Mouse (Mus musculus) CD4-positive, CD25-positive, alpha-beta regulatory T cell, adult 4 months (primary cell): ENCODE measurements around the gene Csrp3. TPM values are rescaled to one million over a fixed set of nuclear protein-coding genes. Genes with fewer than 3 reads are reported as not detected.
A peak's percentile ranks its signal among the peaks of the same experiment; 100 is the strongest.

Experiments used
- ATAC-seq: one replicate; pipeline ENCODE4 v1.8.0; 2017
- polyA plus RNA-seq, 2 experiments: library from polyadenylated mRNA; unstranded; fragments of 100-300 nt; shearing (Covaris generic); gene quantifications; one replicate each; pipeline ENCODE4 v1.2.1; 2017

Gene Csrp3
- polyA plus RNA-seq, result not detected

DNA sequence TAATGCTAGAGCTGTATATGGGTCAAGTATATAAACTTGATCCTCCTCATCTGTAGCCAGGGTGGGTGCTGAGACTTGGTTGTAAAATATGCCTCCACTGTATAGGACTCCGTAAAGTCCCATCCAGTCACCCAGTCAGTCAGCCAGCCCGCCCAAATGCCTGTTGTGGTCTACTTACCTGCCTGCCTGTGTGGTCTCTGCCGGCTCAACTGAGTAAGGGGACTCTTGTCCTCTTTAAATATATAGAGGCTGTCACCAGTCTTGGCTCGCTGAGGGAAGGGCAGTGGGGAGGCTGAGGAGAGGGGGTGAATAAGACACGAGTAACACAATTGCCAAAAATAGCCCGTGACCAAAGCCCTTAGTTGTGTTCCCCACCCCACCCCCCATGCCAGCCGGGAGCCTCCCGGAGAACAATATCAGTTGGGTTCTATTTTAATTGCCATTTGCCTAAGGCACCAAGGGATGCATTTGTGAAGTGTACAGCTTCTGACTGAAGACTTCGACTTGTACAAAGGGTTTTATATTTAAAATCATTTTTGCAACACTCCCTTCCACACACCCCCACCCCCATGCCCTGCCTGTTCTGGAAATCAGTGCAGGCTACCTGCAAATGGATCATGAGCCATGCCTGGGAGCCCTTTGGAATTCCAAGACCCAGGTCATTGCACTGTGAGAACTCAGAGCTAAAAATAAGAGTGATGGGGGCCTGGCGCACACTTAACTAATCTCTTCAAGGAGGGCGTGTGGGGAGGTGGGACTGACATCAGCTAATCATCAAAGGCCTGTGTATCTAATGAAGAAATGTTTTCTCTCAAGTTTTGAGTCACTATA lies at the start of gene Csrp3:
TSS of gene Csrp3 (minus strand) at position 214 of the 831 bp plus-strand sequence.
- ATAC-seq, result no peak

DNA sequence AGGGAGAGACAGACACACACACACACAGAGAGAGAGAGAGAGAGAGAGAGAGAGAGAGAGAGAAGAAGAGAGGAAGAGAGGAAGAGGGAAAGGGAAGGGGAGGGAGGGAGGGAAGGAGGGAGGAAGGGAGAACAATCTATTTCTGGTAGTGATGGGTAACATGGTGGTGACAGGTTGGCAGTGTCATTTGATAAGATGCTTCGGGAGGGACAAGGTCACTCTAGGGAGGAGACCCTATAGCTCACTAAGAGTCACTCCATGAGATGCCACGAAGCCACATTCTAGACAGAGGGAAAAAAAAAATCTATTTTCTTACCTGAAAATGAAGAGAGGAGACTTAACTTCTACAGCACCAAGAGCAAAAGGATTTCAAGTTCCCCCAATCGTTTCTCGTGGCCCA lies 48.2 kb upstream of the Csrp3 start:
- no peak for ATAC-seq

DNA sequence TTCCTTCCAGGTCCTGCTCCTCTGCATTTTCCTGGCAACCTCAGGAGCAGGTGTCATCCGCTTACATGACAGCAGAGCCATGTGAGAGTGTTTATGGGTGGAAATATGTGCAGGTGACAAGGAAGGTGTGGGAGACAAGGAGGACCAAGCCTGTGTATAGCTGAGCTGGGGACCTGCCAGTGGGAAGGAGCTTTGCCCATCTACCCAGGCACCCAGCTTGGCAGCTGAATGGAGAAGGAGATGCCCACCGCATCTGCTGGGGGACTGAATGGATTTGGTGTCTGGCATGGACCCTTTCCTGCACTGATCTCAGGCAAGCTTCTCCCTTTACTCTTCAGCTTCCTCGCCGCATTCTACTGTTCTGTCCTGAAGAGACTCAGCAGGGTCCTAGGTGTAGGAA lies 47.6 kb upstream of the Csrp3 start:
- ATAC-seq, result no peak

DNA sequence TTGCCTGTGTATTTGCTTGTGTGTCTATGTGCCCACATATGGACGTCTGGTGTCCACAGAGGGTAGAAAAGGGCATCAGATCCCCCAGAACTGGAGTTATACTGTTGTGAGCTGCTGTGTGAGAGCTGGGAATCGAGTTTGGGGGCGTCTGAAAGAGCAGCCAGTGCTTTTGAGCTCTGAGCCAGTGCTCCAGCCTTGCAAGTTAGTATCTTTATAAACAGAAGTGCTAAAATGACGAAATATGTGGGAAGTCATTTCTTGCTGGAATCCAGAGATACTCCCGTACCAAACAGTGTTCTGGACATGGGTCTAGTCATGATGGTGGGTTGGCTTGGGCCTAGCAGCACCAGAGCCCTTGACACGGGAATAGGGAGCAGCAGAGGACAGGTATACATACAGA lies 46.9 kb upstream of the Csrp3 start:
- no peak for ATAC-seq

DNA sequence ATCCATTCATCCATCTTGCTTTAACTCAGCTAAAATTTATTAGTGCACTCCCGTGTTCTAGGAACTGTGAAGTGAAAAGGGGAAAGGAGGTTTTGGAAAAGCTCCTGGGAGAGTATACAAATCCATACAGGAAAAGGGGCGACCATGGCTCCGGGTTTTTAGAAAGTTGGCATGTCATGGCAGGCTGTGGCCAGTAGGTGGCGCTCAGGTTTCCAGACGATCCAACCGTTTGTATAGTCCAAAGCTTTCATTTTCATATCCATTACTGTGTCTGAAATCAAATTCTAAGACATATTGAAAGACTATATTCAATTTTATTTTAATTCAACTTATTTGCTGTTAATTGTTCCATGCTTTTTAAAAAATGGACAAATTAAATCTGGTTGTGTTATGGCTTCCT lies 46.3 kb upstream of the Csrp3 start:
- peak; percentile 65 for ATAC-seq

DNA sequence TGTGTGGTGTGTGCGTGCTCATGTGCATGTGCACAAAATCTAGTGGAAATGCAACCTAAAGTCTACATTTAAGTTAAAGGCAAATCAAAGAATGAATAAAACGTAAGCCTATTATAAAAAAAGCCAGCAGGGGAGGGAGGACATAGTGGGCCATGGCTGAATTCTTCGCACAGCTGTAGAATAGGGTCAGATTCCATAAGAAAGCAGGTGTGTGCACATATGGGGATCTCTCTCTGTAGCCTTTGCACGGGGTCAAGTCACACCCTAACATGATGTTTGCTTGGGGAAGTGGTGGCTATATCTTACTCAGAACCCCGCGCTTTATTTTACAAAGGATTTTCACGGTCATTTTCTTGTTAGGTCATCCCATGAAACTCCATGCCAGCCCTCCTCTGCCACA lies 45.3 kb upstream of the Csrp3 start:
- ATAC-seq, result no peak

DNA sequence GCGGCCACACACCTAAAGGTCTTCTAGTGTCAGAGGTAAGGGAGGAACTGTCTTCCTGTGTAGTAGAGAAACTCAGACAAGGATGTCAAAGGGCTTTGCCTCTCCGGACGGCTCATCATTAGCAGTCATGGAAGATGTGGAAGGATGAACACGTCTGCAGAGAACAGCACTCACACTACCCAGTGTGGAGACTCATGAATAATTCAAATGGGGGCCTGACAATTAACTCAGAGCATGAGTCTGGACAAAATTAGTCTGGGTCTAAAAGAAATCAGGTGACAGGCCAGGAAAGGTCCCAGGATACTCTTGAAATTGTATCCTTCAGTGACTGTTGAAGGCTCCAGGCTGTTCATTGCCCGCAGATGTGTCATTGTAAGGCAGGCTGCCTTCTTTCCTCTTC lies 43.2 kb upstream of the Csrp3 start:
- ATAC-seq, result no peak

DNA sequence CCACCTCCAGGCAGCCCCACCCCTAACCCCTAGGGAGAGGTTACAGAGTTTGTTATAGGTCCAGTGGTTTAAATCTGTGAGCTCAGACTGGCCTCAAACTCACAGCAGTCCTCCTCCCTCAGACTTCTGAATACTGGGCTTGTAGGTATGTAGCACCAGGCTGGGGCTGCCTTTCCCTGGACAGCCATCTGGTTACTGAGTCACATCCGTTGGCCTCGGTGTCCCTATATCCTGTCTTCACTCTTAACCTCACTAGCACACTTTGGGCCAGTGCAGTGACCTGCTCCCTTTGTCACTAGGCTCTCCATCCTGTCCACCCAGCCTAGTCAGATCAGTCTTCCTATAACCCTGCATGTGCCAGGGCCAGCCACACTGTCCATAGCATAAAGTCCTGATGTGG lies 40.9 kb upstream of the Csrp3 start:
- ATAC-seq, result no peak

DNA sequence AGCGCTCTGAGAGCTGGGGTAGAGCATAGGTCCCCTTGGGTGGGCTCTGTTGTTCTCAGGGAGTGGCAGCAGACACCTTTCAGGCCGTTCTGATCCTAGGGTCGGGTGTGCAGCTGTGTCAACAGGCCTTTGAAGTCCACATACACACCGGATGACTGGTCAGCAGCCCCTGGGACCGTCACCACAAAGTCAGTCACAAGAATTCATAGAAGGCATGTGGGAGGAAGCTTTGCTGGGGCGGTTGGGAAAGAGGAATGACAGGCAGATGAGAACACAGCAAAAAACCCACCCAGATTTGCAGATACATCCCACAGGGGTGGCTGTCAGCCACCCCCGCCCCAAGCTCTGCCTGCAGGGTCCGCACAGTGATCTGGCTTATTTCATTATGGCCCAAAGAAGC lies 40.1 kb upstream of the Csrp3 start:
- no peak for ATAC-seq

DNA sequence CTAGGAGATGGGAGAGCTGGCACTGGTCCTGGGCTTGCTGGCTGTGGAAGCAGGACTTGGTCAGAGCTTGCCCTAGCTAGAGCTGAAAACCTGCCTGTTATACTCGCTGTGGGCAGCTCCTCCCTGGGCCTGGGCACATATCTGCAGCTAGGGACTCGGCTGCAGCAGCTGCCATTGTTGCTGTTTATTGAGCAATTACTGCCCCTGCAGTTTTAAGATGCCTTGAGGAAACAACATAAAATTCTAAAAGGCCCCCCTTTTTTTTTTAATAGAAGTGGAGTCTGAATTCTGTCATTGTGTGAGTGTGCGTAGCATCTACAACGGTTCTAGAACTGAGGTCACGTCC lies 36.4 kb upstream of the Csrp3 start:
- no peak for ATAC-seq

DNA sequence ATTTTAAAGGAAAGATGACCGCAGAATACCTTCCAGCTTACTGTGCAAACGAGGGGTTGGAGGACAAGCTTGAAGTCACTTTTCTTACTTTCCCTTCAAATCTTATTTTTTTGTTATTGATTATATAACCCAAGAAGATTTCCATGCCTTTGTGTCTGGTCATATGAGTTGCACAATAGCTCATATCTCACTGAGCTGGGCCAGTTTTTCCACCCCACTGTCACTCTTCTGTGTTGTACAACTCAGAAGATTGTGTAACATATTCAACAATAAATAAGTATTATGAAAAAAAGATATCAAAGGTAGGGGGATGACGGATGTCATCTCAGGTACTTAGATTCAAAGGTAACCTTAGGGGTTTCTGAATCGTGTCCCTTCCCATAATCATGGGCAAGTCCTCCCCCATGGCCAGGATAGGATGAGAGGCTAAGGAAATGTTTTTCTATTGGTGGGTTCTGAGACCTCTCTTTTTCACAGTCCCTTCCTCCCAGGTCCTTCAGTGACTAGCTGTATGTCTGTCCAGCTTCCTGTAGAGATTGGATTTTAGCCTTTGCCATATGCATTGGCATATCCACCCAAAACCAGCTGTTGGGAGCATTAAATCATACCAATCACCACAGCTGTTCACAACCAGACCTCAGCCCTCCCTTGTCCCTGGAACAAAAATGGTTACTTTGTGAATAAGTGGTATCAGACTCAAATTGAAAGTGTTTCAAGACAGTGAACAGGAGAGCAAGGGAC lies 35.9 kb upstream of the Csrp3 start:
- no peak for ATAC-seq

DNA sequence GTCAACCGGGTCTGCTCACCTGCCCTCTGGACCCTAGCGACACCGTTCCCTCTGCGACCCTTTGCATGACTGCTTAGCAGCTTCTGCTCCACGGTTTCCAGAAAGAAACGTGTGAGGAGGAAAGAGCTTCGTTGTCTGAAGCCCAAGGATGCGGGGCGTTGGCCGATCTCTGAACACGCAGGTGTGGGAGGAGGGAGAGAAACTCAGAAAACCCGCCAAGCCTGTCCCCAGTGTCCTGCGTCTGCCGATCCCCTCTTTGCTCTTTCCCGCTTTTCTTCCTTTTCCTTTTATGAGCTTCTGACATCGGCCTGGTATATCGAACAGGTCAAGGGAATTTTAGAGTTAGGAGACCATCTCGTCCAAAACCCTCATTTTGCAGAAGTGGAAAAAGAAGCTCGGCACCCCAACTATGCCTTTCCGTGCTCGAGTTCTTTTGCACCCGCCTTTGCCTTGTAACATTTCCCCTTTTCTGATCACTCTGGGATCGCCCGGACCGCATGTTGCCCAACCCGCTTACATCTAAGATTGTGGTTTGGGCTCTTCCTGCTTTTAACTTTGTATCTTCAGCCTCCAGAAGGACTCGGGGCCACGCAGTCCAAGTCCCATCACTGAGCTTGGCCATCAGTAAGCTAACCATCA lies 34.3 kb upstream of the Csrp3 start:
- no peak for ATAC-seq

DNA sequence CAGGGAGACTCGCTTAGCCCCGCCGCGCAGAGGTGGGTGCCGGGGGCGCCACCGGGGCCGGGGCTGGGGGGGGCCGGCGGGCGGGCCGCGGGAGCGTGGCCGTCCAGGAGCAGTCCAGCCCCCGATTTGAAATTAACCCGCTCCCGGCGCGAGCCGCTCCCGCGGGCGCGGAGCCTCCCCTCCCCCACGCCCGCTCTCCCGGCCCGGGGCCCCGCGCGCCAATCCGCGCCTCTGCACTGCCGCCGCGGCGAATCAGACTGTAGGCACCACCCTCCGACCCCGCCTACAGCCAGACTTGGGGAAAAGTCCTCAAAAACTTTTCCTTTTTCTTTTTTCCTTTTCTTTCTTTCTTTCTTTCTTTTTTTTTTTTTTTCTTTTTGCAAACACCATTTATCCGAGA lies 33.7 kb upstream of the Csrp3 start, which contains the start of gene E2f8:
TSS of gene E2f8 (minus strand) at position 111 of the 400 bp plus-strand sequence.
- ATAC-seq, result no peak

DNA sequence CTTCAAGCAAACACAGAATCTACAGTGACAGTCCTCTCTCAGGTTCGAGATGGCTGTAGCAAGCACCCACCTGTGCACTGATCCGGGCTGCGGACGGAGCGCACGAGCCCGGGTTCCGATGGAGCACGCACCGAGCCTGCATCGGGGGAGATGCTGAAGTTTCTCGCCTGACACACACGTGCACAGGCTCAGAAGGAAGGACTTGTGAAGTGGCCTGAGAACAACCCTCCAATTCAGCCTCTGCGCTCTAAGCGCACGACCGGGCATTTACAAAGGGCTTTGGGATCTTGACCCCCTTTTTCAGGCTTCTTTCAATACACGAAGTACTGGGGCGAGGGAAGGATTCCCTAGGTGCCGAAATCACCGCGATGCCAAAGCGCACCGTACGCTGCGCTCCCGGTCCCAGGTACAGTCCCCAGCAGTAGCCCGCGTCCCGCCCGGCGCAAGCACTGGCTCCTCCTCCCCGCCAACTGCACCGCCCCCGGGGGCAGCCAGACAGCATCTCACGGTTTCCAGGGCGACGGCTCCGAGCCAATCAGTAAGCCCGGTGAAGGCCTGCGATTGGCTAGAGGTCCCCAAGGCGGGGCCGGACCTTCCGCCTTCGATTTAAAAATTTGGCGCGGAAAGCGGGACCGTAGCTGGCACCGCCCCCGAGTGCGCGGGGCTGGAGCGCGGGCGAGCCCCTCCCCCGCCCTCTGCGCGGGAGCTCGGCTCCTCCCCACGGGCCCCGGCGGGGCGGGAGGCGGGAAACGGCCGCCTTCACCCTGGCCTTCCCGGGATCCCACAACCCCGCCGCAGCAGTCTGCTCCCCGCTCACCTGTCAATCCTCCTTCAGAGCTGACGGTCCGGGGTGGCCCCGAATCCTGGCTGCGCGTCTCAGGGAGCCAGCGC lies 33.0 kb upstream of the Csrp3 start:
- peak; percentile 97 for ATAC-seq

DNA sequence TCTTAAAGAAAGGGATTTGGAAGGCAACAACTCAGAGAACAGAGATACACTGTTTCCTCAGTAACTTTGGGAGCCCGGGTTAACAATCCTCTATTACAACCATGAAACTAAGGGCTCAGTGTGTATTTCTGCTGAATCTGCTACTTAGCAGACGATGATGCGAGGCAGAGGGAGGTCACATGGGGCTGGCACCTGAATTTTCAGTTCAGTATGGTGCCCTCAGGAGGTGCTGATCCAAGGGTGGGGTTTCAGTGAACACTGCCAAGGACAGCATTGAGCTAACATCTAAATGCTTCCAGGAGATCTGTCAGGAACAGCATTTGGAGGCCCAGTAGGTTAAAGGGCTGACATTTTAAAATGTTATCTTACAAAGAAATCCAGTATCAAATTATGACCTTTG lies 31.7 kb upstream of the Csrp3 start:
- no peak for ATAC-seq

DNA sequence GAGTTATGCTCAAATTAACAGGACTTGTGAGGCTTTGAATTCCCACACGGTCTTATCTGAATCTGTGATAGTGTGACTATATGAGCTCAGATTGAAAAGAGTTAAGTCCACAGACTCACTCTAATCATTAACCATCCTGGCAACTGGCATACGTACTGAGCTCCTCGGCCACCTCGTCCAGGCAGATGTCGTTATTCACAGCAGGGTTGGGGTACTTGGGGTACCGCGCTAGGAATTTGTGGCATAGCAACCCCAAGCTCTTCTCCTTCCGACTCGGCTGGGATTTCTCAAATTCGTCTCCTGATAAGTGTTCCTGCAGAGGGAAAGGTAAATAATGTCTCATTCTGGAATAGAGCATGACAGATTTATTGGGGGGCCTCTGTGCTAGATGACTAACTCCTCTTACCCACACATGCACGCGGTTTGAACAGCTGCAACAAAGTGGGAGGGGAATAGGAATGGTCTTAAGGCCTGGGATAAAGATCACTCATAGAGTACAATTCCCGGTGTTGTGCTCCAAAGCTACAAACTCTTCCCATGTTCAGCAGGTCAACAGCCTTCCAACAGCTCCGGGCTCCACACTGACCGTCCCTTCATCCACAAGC lies 30.1 kb upstream of the Csrp3 start:
- ATAC-seq, result no peak

DNA sequence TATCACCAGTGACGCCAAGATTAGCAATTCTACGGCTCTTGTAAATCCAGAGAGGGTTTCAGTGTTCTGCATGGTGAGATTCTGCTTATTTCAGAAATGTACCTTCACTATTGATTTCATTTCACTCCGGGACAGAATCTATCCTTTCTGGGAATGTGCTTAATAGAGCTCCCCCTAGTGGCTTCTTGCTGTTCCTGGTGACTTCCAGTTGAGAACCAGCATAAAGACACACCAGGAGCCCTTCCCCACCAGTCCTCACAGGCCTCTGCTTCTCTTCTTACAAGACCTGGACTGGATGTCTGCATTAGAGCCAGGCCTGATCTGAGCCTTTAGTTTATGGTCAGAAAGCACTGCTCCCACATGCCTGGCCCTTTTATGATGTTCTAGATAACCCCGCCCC lies 28.7 kb upstream of the Csrp3 start:
- ATAC-seq, result no peak

DNA sequence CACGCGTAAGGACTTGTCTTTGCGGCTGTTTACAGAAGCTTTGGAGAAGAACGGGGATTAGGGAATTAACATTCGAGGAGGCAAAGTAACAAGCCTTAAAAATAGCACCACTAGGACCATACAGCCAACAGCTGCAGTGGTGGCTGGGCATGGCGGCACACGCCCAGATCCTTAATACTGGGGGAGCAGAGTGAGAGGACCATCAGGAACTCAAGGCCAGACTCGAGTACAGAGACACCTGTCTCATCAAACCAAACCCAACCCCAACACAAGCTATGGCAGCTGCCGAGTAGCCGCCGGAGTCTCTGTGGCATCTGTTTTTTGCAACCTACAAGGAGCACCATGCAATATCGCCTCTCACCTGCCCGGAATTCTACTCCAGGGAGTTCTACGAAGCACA lies 27.3 kb upstream of the Csrp3 start:
- ATAC-seq, result no peak

DNA sequence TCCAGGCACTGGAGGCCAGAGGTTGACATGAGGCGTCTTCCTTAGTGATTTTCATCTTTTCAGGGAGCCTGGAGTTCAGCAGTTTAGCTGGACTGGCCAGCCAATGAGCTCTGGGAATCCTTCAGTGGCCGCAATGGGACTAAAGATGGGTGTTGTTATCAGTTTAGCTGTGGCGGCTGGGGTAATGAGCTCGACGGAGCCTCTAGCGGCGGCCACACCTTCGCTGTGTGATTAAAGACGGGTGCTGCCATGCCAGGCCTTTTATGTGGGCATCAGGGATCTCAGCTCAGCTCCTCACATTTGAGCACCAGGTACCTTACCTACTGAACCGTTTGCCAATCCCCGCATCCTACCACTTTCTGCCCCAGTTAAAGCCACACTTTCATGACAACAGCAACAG lies 23.5 kb upstream of the Csrp3 start:
- no peak for ATAC-seq

DNA sequence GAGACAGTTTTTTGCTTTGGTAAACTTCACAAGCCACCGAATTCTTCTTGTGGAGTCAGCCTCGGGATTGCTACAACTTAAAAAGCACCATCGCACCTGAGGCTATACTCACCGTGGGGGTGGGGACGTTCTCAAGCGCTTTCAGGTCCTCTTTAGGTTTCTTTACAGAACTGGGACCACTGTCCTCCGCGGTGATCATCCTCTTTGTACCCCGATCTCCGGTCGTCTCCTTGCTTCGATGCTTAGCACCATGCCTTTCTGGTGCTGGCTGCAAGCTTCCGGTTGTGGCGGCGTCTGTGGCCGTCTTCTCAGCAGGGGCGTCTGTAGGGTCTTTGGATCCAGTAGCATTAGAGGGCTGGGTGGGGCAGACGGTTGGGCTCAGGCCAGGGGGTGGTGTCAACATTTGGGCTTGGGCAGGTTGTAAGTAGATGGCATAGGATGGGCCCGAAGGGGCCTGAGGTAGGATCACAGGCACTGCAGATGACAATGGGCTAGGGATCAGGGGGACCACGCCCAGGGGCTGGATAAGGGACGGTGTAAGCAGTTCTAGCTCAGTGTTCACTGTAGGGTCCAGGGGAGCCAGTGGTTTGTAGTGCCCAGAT lies 22.8 kb upstream of the Csrp3 start:
- no peak for ATAC-seq

DNA sequence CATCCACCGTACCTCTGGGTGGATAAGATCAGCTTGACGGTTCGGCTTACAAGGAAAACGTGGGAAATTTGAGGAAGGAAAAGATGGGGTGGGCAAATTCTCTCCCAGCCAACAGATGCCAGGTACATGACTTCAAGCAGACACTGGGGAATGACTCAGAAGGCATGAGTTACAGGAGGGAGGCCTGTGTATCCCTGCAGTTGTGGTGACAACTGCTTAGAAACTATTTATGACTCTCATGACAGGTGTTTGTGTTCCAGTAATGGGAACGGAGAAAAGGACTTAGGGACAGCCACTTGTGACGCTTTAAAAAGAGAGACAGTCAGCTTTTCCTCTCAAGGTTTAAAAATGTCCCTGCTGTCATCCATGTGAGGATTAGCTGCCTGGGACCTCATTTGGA lies 22.3 kb upstream of the Csrp3 start:
- ATAC-seq, result no peak

DNA sequence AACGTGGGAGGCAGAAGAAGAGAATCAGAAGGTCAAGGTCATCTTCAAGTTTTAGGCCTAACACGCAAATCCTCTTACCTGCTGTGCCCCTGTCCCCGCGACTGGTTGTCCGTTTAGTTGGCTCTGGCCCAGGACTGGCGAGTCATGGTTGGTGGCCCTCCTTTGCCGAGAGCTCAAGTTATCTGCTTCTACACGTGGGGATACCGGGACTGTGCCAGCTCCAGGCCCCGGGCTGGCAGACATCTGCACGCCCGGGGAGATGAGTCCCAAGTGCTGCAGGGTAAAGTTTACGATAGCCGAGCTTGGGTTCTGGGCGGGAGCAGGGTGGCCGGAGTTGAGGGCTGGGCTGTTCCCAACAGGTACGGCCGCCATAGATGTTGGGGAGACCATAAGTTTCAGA lies 19.7 kb upstream of the Csrp3 start:
- no peak for ATAC-seq
